ENCODE assay signal across 29 mouse cellular contexts in the genomic region with DNA sequence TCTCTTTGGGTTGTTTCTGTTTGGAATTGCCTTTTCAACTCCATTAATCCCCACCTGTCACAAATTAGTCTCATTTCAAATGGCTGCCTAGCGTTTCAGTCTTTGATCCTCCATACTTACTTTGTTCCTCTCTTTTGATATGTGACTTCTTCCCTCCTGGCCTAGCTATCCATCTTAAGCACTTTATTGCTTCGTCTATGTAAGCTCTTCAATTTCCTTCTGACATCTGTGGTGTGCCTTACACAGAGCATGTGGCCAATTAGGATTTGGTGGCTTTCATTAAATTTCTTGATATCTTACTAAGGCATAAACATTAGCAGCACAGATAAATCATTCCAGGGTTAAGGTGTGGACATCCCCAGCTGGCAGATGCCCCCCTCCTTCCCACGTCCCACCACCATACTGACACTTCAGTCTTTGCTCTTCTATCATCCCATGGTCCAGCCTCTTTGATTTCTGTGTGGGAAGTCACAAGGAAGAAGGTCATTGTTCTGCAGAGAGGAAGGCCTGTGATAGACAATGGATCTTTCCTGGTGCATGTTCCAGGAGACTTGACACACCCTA.
DNase-seq lines count a peak whose midpoint lies in the region; ATAC-seq and TF ChIP-seq lines count a peak whose summit lies in the region.
"Had no signal": no experiment of that assay in that cellular context is flagged by ENCODE, and none has a peak within 500 bp of the region (broad histone marks: within the 10 kb centered on the region; RNA-seq: fewer than 3 reads in every experiment).

No protein-coding gene starts in this region.

- WGBS in kidney, embryonic 15.5 days = 32% methylated on average over 3 of the region's 3 CpGs
- whole genome bisulfite sequencing in hindbrain, embryonic 11.5 days = 52% methylated on average over 3 of the region's 3 CpGs

- H3K27ac ChIP-seq in kidney, embryonic 15.5 days = no peak overlapping the region
- H3K27ac ChIP-seq in hindbrain, embryonic 11.5 days (ENCODE audit: low read depth, low read length) = no peak overlapping the region
- H3K27ac ChIP-seq: embryonic facial prominence, embryonic 13.5 days; gastrocnemius, adult 2 months; heart, adult 2 months; heart, embryonic 13.5 days; hindbrain, embryonic 15.5 days; lung, embryonic 15.5 days; neural tube, embryonic 13.5 days had no signal

- H3K4me3 ChIP-seq in kidney, embryonic 15.5 days (replicated peaks) = no peak overlapping the region
- no peak overlapping the region for H3K4me3 ChIP-seq in hindbrain, embryonic 11.5 days (ENCODE audit: low read depth, low read length)
- H3K4me3 ChIP-seq: embryonic facial prominence, embryonic 13.5 days; gastrocnemius, adult 2 months; heart, adult 2 months; heart, embryonic 13.5 days; hindbrain, embryonic 15.5 days; lung, embryonic 15.5 days; neural tube, embryonic 13.5 days had no signal

- no peak for TF ChIP-seq POLR2A in brain, embryonic 14.5 days (IDR thresholded peaks at IDR 0.05; ENCODE audit: borderline replicate concordance, extremely low read depth, insufficient read depth, insufficient read length, poor library complexity, severe bottlenecking)

- H3K9ac ChIP-seq in kidney, embryonic 15.5 days = no peak overlapping the region
- H3K9ac ChIP-seq in hindbrain, embryonic 11.5 days (ENCODE audit: low read depth, low read length) = no peak overlapping the region
- H3K9ac ChIP-seq: embryonic facial prominence, embryonic 13.5 days; heart, embryonic 13.5 days; hindbrain, embryonic 15.5 days; lung, embryonic 15.5 days; neural tube, embryonic 13.5 days had no signal

- no peaks in the 10 kb centered on the region for H3K9me3 ChIP-seq in kidney, embryonic 15.5 days (replicated peaks)
- H3K9me3 ChIP-seq in hindbrain, embryonic 11.5 days (ENCODE audit: control insufficient read depth, low read length) = no peaks in the 10 kb centered on the region
- H3K9me3 ChIP-seq: embryonic facial prominence, embryonic 13.5 days; heart, embryonic 13.5 days; hindbrain, embryonic 15.5 days; lung, embryonic 15.5 days; neural tube, embryonic 13.5 days had no signal

- peak; percentile 25 for DNase-seq in embryo, embryonic 10.5 days (ENCODE audit: low spot score)
- DNase-seq in embryo, embryonic 10 days (ENCODE audit: low spot score) = no peak
- no peak for DNase-seq in kidney, postnatal 10 days
- DNase-seq in brain, embryonic 14.5 days (ENCODE audit: low read depth) = peak; percentile 39
- DNase-seq in forelimb bud, embryonic 11.5 days (ENCODE audit: low read depth, low spot score) = peak; percentile 29
- no peak for DNase-seq in frontal cortex, postnatal 10 days (ENCODE audit: low spot score in 2 of 2)
- DNase-seq in hindbrain, embryonic 11.5 days (ENCODE audit: low spot score) = no peak
- DNase-seq: adrenal gland, adult 8-10 months; cerebellum, adult 8-10 months; cerebellum, postnatal 36 days; gastrocnemius, adult 2 months; gastrocnemius, postnatal 36 days; heart, adult 2 months; heart, postnatal 10 days; kidney, adult 18-20 months; kidney, postnatal 4 days; thymus, adult 2 months; thymus, postnatal 36 days had no signal

- ATAC-seq in kidney, embryonic 15.5 days (replicated peaks; ENCODE audit: low FRiP score) = peak; percentile 67
- ATAC-seq in hindbrain, embryonic 11.5 days (ENCODE audit: low FRiP score) = no peak
- ATAC-seq: activated CD4-positive, CD25-positive, alpha-beta regulatory T cell, adult 4 months; inflammation-experienced regulatory T-cells, adult 6 months; midbrain, embryonic 16.5 days had no signal

- H3K4me1 ChIP-seq in kidney, embryonic 15.5 days = 0 out of 2 replicates have a peak, but pooled peaks cover 3% of the 10 kb centered on the region
- no peaks in the 10 kb centered on the region for H3K4me1 ChIP-seq in hindbrain, embryonic 11.5 days (replicated peaks; ENCODE audit: control insufficient read depth, insufficient read depth, low read length)
- H3K4me1 ChIP-seq: heart, embryonic 13.5 days; lung, embryonic 15.5 days had no signal

- no peaks in the 10 kb centered on the region for H3K36me3 ChIP-seq in kidney, embryonic 15.5 days
- no peaks in the 10 kb centered on the region for H3K36me3 ChIP-seq in hindbrain, embryonic 11.5 days (ENCODE audit: control insufficient read depth, insufficient read depth, low read length)
- H3K36me3 ChIP-seq: embryonic facial prominence, embryonic 13.5 days; heart, embryonic 13.5 days; hindbrain, embryonic 15.5 days; lung, embryonic 15.5 days; neural tube, embryonic 13.5 days had no signal

- no peak overlapping the region for H3K4me2 ChIP-seq in kidney, embryonic 15.5 days
- no peak overlapping the region for H3K4me2 ChIP-seq in hindbrain, embryonic 11.5 days (replicated peaks; ENCODE audit: low read depth, low read length)
- H3K4me2 ChIP-seq: embryonic facial prominence, embryonic 13.5 days; heart, embryonic 13.5 days; hindbrain, embryonic 15.5 days; lung, embryonic 15.5 days; midbrain, embryonic 11.5 days; neural tube, embryonic 13.5 days had no signal

- H3K27me3 ChIP-seq in kidney, embryonic 15.5 days = no peaks in the 10 kb centered on the region
- H3K27me3 ChIP-seq in hindbrain, embryonic 11.5 days (ENCODE audit: control insufficient read depth, insufficient read depth, low read length) = no peaks in the 10 kb centered on the region
- H3K27me3 ChIP-seq: CH12.LX; embryonic facial prominence, embryonic 13.5 days; heart, embryonic 13.5 days; hindbrain, embryonic 15.5 days; lung, embryonic 15.5 days; neural tube, embryonic 13.5 days had no signal

- TF ChIP-seq CTCF in brain, embryonic 14.5 days (IDR thresholded peaks at IDR 0.05; ENCODE audit: borderline replicate concordance, extremely low read depth, insufficient read depth, insufficient read length) = no peak

Comparison
In these comparisons a context has a peak if more than half of its experiments do, and no peak if none do; other contexts are left out.
1. DNase-seq: peak in embryo, embryonic 10.5 days (single experiment), brain, embryonic 14.5 days (single experiment) and forelimb bud, embryonic 11.5 days (single experiment); none in embryo, embryonic 10 days (single experiment), kidney, postnatal 10 days (single experiment), frontal cortex, postnatal 10 days (0 of 2) and hindbrain, embryonic 11.5 days (single experiment).